Mouse (Mus musculus) heart, adult 8-10 months (tissue): ENCODE measurements around the gene Bloc1s3. TPM values are rescaled to one million over a fixed set of nuclear protein-coding genes. Genes with fewer than 3 reads are reported as not detected.

Experiments used
- DNase-seq: peaks from one replicate; pipeline ENCODE4 v3.0.0; 2022; ENCODE audit warnings: low spot score
- total RNA-seq, 4 experiments: library from RNA; stranded (reverse); gene quantifications; 2 replicates each; pipeline ENCODE4 v1.2.4; 2022

The Bloc1s3 gene
- total RNA-seq, 4 experiments from 2014 or later, result 2.2 to 3.1 (median 3.0) TPM

DNA sequence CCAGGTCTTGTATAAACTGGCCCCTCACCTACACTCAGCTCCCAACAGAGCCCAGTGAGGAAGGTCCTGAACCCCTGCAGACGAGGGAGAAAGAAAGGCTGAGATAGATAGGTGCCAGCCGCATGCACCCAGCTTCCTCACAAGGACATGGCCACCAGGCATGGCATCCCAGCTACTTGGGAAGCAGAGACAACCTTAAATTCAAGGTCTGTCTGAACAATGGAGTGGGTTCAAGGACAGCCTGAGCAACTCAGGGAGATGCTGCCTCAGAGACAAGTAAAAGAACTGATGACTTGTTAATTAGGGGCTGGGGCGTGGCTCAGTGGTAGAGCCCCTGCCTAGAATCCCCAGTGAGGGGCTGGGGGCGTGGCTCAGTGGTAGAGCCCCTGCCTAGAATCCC lies 53.0 kb downstream of the Bloc1s3 start:
- DNase-seq, result no peak

Other genes starting within 250 kb of the Bloc1s3 start
- 10 to 100 TPM; 18.0 to 27.2 (median 24.3) TPM for gene Vasp, start 236.6 kb downstream of the Bloc1s3 start, total RNA-seq
- gene Ppm1n, start 228.3 kb downstream of the Bloc1s3 start, total RNA-seq, result not detected
- gene Rtn2, start 225.7 kb downstream of the Bloc1s3 start, total RNA-seq, result 100 to 1,000 TPM; 137 to 160 (median 149) TPM
- gene Fosb, start 198.3 kb downstream of the Bloc1s3 start, total RNA-seq, result 1 to 10 TPM; 1.2 to 9.8 (median 5.1) TPM
- gene Ercc1, start 163.6 kb downstream of the Bloc1s3 start, total RNA-seq, result 10 to 100 TPM; 39.8 to 46.9 (median 44.4) TPM
- 10 to 100 TPM in 1 of 4 experiments, 1 to 10 TPM in 3; 8.8 to 12.7 (median 9.4) TPM for gene Cd3eap, start 148.9 kb downstream of the Bloc1s3 start, total RNA-seq
- 10 to 100 TPM; 31.6 to 66.7 (median 47.6) TPM for gene Ppp1r13l, start 148.6 kb downstream of the Bloc1s3 start, total RNA-seq
- 10 to 100 TPM; 11.2 to 14.5 (median 13.2) TPM for gene Ercc2, start 126.4 kb downstream of the Bloc1s3 start, total RNA-seq
- 1 to 10 TPM in 1 of 4 experiments, under 1 TPM in 2, not detected in 1; 0.60 to 1.2 (median 0.75) TPM for gene Klc3, start 104.3 kb downstream of the Bloc1s3 start, total RNA-seq
- gene Ckm, start 103.6 kb downstream of the Bloc1s3 start, total RNA-seq, result 1,000 to 10,000 TPM; 3,513 to 3,931 (median 3,544) TPM
- 10 to 100 TPM; 22.8 to 26.4 (median 24.3) TPM for gene Mark4, start 49.5 kb downstream of the Bloc1s3 start, total RNA-seq
- gene Exoc3l2, start 45.0 kb downstream of the Bloc1s3 start, total RNA-seq, result 1 to 10 TPM in 3 of 4 experiments, under 1 TPM in 1; 0.94 to 1.5 (median 1.1) TPM
- gene Trappc6a, start within 50 bp of the Bloc1s3 start, total RNA-seq, result 10 to 100 TPM; 36.3 to 44.7 (median 37.2) TPM
- not detected for gene Nkpd1, start 9.5 kb upstream of the Bloc1s3 start, total RNA-seq
- 10 to 100 TPM; 61.6 to 72.9 (median 63.8) TPM for gene Ppp1r37, start 54.7 kb upstream of the Bloc1s3 start, total RNA-seq
- under 1 TPM; 0.25 to 0.84 (median 0.34) TPM for gene Zfp296, start 68.9 kb upstream of the Bloc1s3 start, total RNA-seq
- 10 to 100 TPM; 44.9 to 65.4 (median 52.1) TPM for gene Gemin7, start 69.2 kb upstream of the Bloc1s3 start, total RNA-seq
- 10 to 100 TPM in 3 of 4 experiments, 1 to 10 TPM in 1; 9.6 to 16.8 (median 12.1) TPM for gene Clasrp, start 96.1 kb upstream of the Bloc1s3 start, total RNA-seq
- gene Relb, start 121.1 kb upstream of the Bloc1s3 start, total RNA-seq, result 1 to 10 TPM; 6.4 to 9.2 (median 7.7) TPM
- gene Clptm1, start 156.7 kb upstream of the Bloc1s3 start, total RNA-seq, result 10 to 100 TPM; 69.3 to 77.8 (median 72.6) TPM
- under 1 TPM in 1 of 4 experiments, not detected in 3; 0.92 TPM for gene Apoc2, start 169.6 kb upstream of the Bloc1s3 start, total RNA-seq
- not detected for gene Gm44805, start 173.1 kb upstream of the Bloc1s3 start, total RNA-seq
- not detected for gene Apoc4, start 173.1 kb upstream of the Bloc1s3 start, total RNA-seq
- 1 to 10 TPM in 1 of 4 experiments, under 1 TPM in 1, not detected in 2; 0.98 to 1.1 TPM for gene Apoc1, start 184.3 kb upstream of the Bloc1s3 start, total RNA-seq
- 100 to 1,000 TPM; 172 to 309 (median 253) TPM for gene Apoe, start 190.8 kb upstream of the Bloc1s3 start, total RNA-seq
- gene Tomm40, start 207.1 kb upstream of the Bloc1s3 start, total RNA-seq, result 100 to 1,000 TPM in 1 of 4 experiments, 10 to 100 TPM in 3; 94.0 to 101 (median 99.2) TPM
- gene Nectin2, start 242.1 kb upstream of the Bloc1s3 start, total RNA-seq, result 10 to 100 TPM; 24.8 to 37.3 (median 34.9) TPM